Mouse (Mus musculus) myocyte (in vitro differentiated cells): ENCODE data around the gene Klhl11. TPM values are rescaled to one million over a fixed set of nuclear protein-coding genes. Genes with fewer than 3 reads are reported as not detected.

ENCODE experiments used
- H3K27me3 ChIP-seq: one replicate; pipeline ENCODE4 v1.6.1; 2011; ENCODE audit not compliant: control insufficient read depth, insufficient read depth, insufficient read length
- H3K36me3 ChIP-seq: one replicate; pipeline ENCODE4 v1.6.1; 2011; ENCODE audit not compliant: control insufficient read depth, insufficient read depth
- H3K4me2 ChIP-seq: one replicate; pipeline ENCODE4 v1.6.1; 2011; ENCODE audit warnings: low read depth, control low read depth
- H3K4me3 ChIP-seq: one replicate; pipeline ENCODE4 v1.5.1; 2011; ENCODE audit warnings: mild to moderate bottlenecking, control low read depth, moderate library complexity
- H3K79me2 ChIP-seq: one replicate; pipeline ENCODE4 v1.6.1; 2011; ENCODE audit not compliant: control insufficient read depth, insufficient read depth
- H3ac ChIP-seq: one replicate; pipeline ENCODE4 v1.6.1; 2011; ENCODE audit not compliant: control insufficient read depth, insufficient read length
- CEBPB ChIP-seq: IDR thresholded peaks from 2 replicates; pipeline ENCODE4 v1.6.1; 2011; ENCODE audit warnings: mild to moderate bottlenecking, moderate library complexity; ENCODE audit not compliant: poor library complexity, insufficient read depth, severe bottlenecking
- E2F4 ChIP-seq: IDR thresholded peaks from one replicate; pipeline ENCODE4 v1.6.1; 2011; ENCODE audit warnings: mild to moderate bottlenecking, control low read depth, moderate library complexity; ENCODE audit not compliant: insufficient read depth
- MAX ChIP-seq: IDR thresholded peaks from one replicate; pipeline ENCODE4 v1.6.1; 2011; ENCODE audit warnings: low read depth, mild to moderate bottlenecking, control low read depth
- MYOD1 ChIP-seq, 3 experiments: IDR thresholded peaks; one replicate each; pipeline ENCODE4 v1.6.1; 2011; ENCODE audit warnings: control low read depth in 2 of 3, low read depth in 2 of 3, mild to moderate bottlenecking in 2 of 3, moderate library complexity in 1 of 3; ENCODE audit not compliant: insufficient read length in 2 of 3, control insufficient read depth in 1 of 3
- MYOG ChIP-seq, 3 experiments: IDR thresholded peaks; one replicate each; pipeline ENCODE4 v1.6.1; 2011; ENCODE audit warnings: control low read depth in 2 of 3, low read depth in 2 of 3, mild to moderate bottlenecking in 2 of 3; ENCODE audit not compliant: insufficient read length in 2 of 3, control insufficient read depth in 1 of 3, insufficient read depth in 1 of 3
- POLR2A ChIP-seq: IDR thresholded peaks from one replicate; pipeline ENCODE4 v1.6.1; 2011; ENCODE audit warnings: low read depth, mild to moderate bottlenecking, control low read depth, moderate library complexity; ENCODE audit not compliant: insufficient read length
- POLR2AphosphoS2 ChIP-seq: IDR thresholded peaks from one replicate; pipeline ENCODE4 v1.6.1; 2011; ENCODE audit warnings: low read depth, control low read depth; ENCODE audit not compliant: insufficient read length
- REST ChIP-seq: IDR thresholded peaks from one replicate; pipeline ENCODE4 v1.6.1; 2011; ENCODE audit warnings: mild to moderate bottlenecking, control low read depth, moderate library complexity; ENCODE audit not compliant: insufficient read depth, insufficient read length
- SRF ChIP-seq: IDR thresholded peaks from one replicate; pipeline ENCODE4 v1.6.1; 2011; ENCODE audit warnings: low read depth; ENCODE audit not compliant: control insufficient read depth, insufficient read length
- TCF12 ChIP-seq: IDR thresholded peaks from one replicate; pipeline ENCODE4 v1.6.1; 2011; ENCODE audit warnings: mild to moderate bottlenecking, control low read depth; ENCODE audit not compliant: poor library complexity, insufficient read depth, severe bottlenecking
- TCF3 ChIP-seq: IDR thresholded peaks from one replicate; pipeline ENCODE4 v1.6.1; 2011; ENCODE audit warnings: low read depth, control low read depth; ENCODE audit not compliant: insufficient read length
- USF1 ChIP-seq: IDR thresholded peaks from one replicate; pipeline ENCODE4 v1.6.1; 2011; ENCODE audit warnings: low read depth, mild to moderate bottlenecking, control low read depth, moderate library complexity
- polyA plus RNA-seq: library from polyadenylated mRNA; unstranded; fragments of >200 nt; fragmentation: generic; extraction: Trizol; gene quantifications from one replicate; pipeline ENCODE4 v1.2.1, GENCODE M21; 2012; ENCODE audit warnings: missing spikeins

The Klhl11 gene
- polyA plus RNA-seq, 1 experiment, result 3.6 TPM

- peaks cover 4% of the 10 kb centered on the region for H3K36me3 ChIP-seq
- H3K79me2 ChIP-seq, result no peaks in the 10 kb centered on the region
- H3K27me3 ChIP-seq, result no peaks in the 10 kb centered on the region
- H3K4me3 ChIP-seq, result no peak overlapping the region
- H3ac ChIP-seq, result no peak overlapping the region
- H3K4me2 ChIP-seq, result no peak overlapping the region
- TF ChIP-seq E2F4 (no peak), USF1 (no peak), TCF3 (no peak), CEBPB (no peak), MYOD1 (IDR thresholded peaks at IDR 0.05; ENCODE audit: control insufficient read depth in 1 of 3, insufficient read length in 2 of 3, low read depth in 2 of 3) (no peak), MYOG (IDR thresholded peaks at IDR 0.05; ENCODE audit: control insufficient read depth in 1 of 3, insufficient read depth in 1 of 3, insufficient read length in 2 of 3, low read depth in 2 of 3) (no peak), POLR2A (no peak), POLR2AphosphoS2 (no peak), REST (no peak), MAX (no peak), TCF12 (no peak), SRF (no peak)
Measured at GRCm38 (mm10) chr11:100430052-100430451, 42.5 kb downstream of the Klhl11 start.

GRCm38 (mm10) chr11:100428612-100429199 is 43.8 kb downstream of the Klhl11 start:
- H3K79me2 ChIP-seq, result no peaks in the 10 kb centered on the region
- H3K27me3 ChIP-seq, result no peaks in the 10 kb centered on the region
- H3K36me3 ChIP-seq, result peaks cover 4% of the 10 kb centered on the region
- H3K4me3 ChIP-seq, result no peak overlapping the region
- H3ac ChIP-seq, result no peak overlapping the region
- TF ChIP-seq POLR2AphosphoS2, result no peak
- no peak for TF ChIP-seq MYOD1 (IDR thresholded peaks at IDR 0.05; ENCODE audit: control insufficient read depth in 1 of 3, insufficient read length in 2 of 3, low read depth in 2 of 3)
- TF ChIP-seq POLR2A, result no peak
- no peak for TF ChIP-seq CEBPB
- no peak for TF ChIP-seq TCF3
- no peak for TF ChIP-seq TCF12
- no peak for TF ChIP-seq E2F4
- TF ChIP-seq MAX, result no peak
- no peak for TF ChIP-seq USF1
- TF ChIP-seq REST, result no peak
- no peak for TF ChIP-seq SRF
- TF ChIP-seq MYOG (IDR thresholded peaks at IDR 0.05; ENCODE audit: control insufficient read depth in 1 of 3, insufficient read depth in 1 of 3, insufficient read length in 2 of 3, low read depth in 2 of 3), result no peak
- no peak overlapping the region for H3K4me2 ChIP-seq

- no peak overlapping the region for H3K4me3 ChIP-seq
- H3K36me3 ChIP-seq, result no peaks in the 10 kb centered on the region
- no peak overlapping the region for H3K4me2 ChIP-seq
- no peak overlapping the region for H3ac ChIP-seq
- no peaks in the 10 kb centered on the region for H3K27me3 ChIP-seq
- no peaks in the 10 kb centered on the region for H3K79me2 ChIP-seq
- TF ChIP-seq MYOD1 (IDR thresholded peaks at IDR 0.05; ENCODE audit: control insufficient read depth in 1 of 3, insufficient read length in 2 of 3, low read depth in 2 of 3) (no peak), MYOG (IDR thresholded peaks at IDR 0.05; ENCODE audit: control insufficient read depth in 1 of 3, insufficient read depth in 1 of 3, insufficient read length in 2 of 3, low read depth in 2 of 3) (no peak), TCF12 (no peak), TCF3 (no peak), REST (no peak), SRF (no peak)
Measured at GRCm38 (mm10) chr11:100426820-100427219, 45.7 kb downstream of the Klhl11 start.

- peak; percentile 83 for TF ChIP-seq POLR2AphosphoS2
- TF ChIP-seq CEBPB, result no peak
- TF ChIP-seq MAX, result no peak
- TF ChIP-seq MYOG (IDR thresholded peaks at IDR 0.05; ENCODE audit: control insufficient read depth in 1 of 3, insufficient read depth in 1 of 3, insufficient read length in 2 of 3, low read depth in 2 of 3), result peak in 1 of 3 experiments; percentile 38
- no peak for TF ChIP-seq SRF
- TF ChIP-seq E2F4, result no peak
- TF ChIP-seq POLR2A, result no peak
- TF ChIP-seq USF1, result no peak
- Histone ChIP-seq H3K4me2 (no peak overlapping the region), H3K36me3 (no peaks in the 10 kb centered on the region), H3ac (no peak overlapping the region), H3K27me3 (no peaks in the 10 kb centered on the region), H3K79me2 (no peaks in the 10 kb centered on the region), H3K4me3 (no peak overlapping the region)
Measured at GRCm38 (mm10) chr11:100425851-100426250, 46.7 kb downstream of the Klhl11 start.

- Histone ChIP-seq H3K4me3 (no peak overlapping the region), H3ac (no peak overlapping the region), H3K4me2 (no peak overlapping the region), H3K79me2 (peaks cover 10% of the 10 kb centered on the region), H3K36me3 (no peaks in the 10 kb centered on the region), H3K27me3 (no peaks in the 10 kb centered on the region)
- TF ChIP-seq E2F4 (no peak), MYOG (IDR thresholded peaks at IDR 0.05; ENCODE audit: control insufficient read depth in 1 of 3, insufficient read depth in 1 of 3, insufficient read length in 2 of 3, low read depth in 2 of 3) (no peak), REST (no peak), MAX (no peak), SRF (no peak), TCF12 (no peak), POLR2A (no peak), USF1 (no peak), POLR2AphosphoS2 (no peak), MYOD1 (IDR thresholded peaks at IDR 0.05; ENCODE audit: control insufficient read depth in 1 of 3, insufficient read length in 2 of 3, low read depth in 2 of 3) (no peak), TCF3 (no peak), CEBPB (no peak)
Measured at GRCm38 (mm10) chr11:100423836-100424235, 48.7 kb downstream of the Klhl11 start.
